Mouse (Mus musculus): ENCODE measurements at regions not wholly inside any gene's neighbourhood (a gene's known extent, or its start where the extent isn't known, plus 50 kb on each side); places are given as distances from the start of the nearest gene placed in this dataset.

DNA sequence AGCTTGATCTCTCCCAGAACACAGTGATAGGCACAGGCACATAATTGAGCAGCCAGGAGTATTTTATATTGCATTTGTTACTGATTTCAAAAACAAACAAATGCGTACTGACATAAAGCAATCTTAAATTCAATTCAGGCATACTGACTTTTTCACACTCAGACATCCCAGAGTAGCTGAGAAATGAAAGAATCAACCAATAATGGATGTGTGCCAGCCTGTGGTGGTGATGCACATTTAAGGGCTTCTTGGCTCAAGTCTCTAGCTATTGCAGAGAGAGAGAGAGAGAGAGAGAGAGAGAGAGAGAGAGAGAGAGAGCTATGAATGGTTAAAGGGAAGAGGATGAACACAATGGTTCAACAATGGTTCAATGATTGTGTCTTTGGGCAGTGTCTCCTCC is 426.1 kb upstream of the Nrp1 start:
- H3K9me3 ChIP-seq (replicated peaks) = no peaks in the 10 kb centered on the region
- no peaks in the 10 kb centered on the region for H3K27me3 ChIP-seq
- 94% methylated on average over 1 of the region's 1 CpGs for WGBS
- H3K4me3 ChIP-seq (replicated peaks) = no peak overlapping the region
- ATAC-seq (replicated peaks; ENCODE audit: low FRiP score) = no peak
- no peak overlapping the region for H3K27ac ChIP-seq
- no peaks in the 10 kb centered on the region for H3K36me3 ChIP-seq
- no peak overlapping the region for H3K4me2 ChIP-seq
- H3K9ac ChIP-seq = no peak overlapping the region
- no peaks in the 10 kb centered on the region for H3K4me1 ChIP-seq

DNA sequence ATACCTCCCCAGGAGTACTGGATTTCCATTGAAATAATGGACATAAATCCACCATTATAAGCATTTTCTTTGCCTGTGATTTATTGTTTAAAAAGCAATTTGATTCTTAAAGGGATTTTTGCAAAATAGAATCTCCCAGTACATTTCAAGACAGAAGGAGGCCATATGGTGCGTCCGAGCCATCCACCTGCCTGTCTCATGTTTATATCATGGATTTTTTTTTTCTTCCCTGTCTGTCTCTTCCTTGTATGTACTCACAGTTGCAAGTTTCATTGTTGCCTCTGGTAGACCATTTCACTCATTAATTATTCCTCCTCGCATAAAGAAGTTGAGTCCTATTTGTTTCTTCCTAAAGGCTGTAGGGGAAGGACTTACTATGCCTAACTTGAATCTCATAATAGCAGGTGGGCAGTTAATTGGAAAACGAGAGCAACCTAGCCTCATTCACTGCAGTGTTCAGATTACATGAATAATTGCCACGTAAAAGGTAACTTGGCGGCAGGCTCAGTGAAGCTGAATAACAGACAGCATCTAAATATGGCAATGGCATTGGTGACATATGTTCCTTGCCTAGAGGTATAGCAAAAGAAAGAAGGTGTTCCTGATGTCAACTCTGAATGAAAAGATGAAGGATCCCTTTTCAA is 421.5 kb upstream of the Nrp1 start:
- Histone ChIP-seq H3K9ac (no peak overlapping the region), H3K4me3 (replicated peaks) (no peak overlapping the region), H3K36me3 (no peaks in the 10 kb centered on the region), H3K4me1 (peaks cover 7% of the 10 kb centered on the region; the same call in 1 of the 2 replicates), H3K27me3 (no peaks in the 10 kb centered on the region), H3K27ac (no peak overlapping the region), H3K4me2 (no peak overlapping the region), H3K9me3 (replicated peaks) (no peaks in the 10 kb centered on the region)
- no peak for ATAC-seq (replicated peaks; ENCODE audit: low FRiP score)
- WGBS = 68% methylated on average over 6 of the region's 6 CpGs

DNA sequence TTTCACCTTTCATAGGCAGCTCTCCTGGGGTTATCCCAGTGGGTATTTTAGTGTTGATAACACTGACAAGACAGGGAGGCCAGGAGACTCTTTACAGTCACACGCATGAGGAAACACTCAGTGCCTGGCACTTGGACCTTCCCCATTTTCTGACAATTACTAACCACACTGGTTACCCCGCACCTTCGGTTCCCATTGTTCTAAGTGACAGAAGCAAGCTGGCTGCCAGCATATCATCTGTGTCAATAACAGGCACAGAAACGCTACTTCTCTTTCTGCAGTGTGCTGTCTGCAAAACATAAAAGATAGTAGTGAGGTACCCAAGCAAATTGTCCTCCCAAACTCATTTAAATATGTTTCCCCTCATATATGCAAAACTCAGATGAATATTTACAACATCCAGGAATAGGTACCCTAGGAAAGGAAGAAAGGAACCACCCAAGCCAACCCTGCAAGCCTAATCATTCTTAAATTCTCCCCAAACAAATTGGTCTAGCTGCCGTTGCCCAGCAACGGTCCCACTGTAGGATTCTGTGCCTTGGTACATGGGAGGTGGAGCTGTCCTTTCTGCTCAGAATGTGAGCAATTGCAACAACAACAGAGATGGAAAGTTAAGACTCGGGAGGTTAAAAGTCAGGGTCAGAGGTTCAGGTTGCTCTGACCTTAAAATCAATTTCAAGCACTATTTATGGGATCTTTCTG is 419.0 kb upstream of the Nrp1 start:
- Histone ChIP-seq H3K36me3 (no peaks in the 10 kb centered on the region), H3K9me3 (replicated peaks) (no peaks in the 10 kb centered on the region), H3K4me2 (no peak overlapping the region), H3K4me1 (peaks cover 7% of the 10 kb centered on the region; the same call in 1 of the 2 replicates), H3K27me3 (no peaks in the 10 kb centered on the region), H3K4me3 (replicated peaks) (no peak overlapping the region), H3K9ac (no peak overlapping the region), H3K27ac (no peak overlapping the region)
- WGBS = 32% methylated on average over 7 of the region's 7 CpGs
- ATAC-seq (replicated peaks; ENCODE audit: low FRiP score) = no peak

DNA sequence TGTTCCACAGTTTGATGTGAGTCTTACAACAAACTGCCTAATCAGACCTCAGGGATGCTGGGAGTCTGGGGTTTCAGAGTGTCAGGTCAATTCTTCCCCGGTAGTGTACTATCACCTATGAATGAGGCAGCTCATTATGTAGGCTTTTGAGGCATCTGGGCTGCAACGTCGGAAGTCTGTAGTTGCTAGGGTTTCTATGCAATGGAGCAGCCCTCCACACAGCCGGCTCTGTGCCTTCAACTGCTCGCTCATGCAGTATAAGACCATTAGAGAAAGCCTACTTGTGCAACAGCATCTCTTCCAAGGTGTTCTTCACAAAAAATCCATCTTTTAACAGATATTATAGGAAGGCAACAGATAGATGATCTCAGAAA is 418.4 kb upstream of the Nrp1 start:
- Histone ChIP-seq H3K9me3 (replicated peaks) (no peaks in the 10 kb centered on the region), H3K4me3 (replicated peaks) (no peak overlapping the region), H3K27me3 (no peaks in the 10 kb centered on the region), H3K4me2 (no peak overlapping the region), H3K36me3 (no peaks in the 10 kb centered on the region), H3K9ac (no peak overlapping the region), H3K4me1 (peaks cover 7% of the 10 kb centered on the region; the same call in 1 of the 2 replicates), H3K27ac (no peak overlapping the region)
- no peak for ATAC-seq (replicated peaks; ENCODE audit: low FRiP score)
- 28% methylated on average over 5 of the region's 5 CpGs for WGBS

DNA sequence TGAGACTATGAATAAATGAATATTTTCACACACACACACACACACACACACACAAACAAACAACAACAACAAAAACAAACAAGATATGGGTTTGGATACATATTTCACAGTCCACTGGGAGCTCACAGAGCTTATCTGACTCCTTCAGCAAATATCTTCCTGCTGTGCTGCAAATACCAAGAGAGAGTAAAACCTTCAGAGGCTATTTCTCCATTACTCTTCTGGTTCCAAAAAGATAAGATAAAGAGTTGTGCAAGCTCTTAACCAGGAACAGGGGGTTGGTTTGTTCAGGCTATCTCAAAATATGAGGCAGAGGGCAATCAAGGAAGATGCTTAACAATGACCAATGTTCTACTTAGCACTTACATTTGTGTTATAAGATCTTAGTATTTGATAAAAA is 416.1 kb upstream of the Nrp1 start:
- Histone ChIP-seq H3K4me2 (no peak overlapping the region), H3K36me3 (no peaks in the 10 kb centered on the region), H3K4me1 (peaks cover 7% of the 10 kb centered on the region; the same call in 1 of the 2 replicates), H3K4me3 (replicated peaks) (no peak overlapping the region), H3K27me3 (no peaks in the 10 kb centered on the region), H3K27ac (no peak overlapping the region), H3K9me3 (replicated peaks) (no peaks in the 10 kb centered on the region), H3K9ac (no peak overlapping the region)
- ATAC-seq (replicated peaks; ENCODE audit: low FRiP score) = no peak

DNA sequence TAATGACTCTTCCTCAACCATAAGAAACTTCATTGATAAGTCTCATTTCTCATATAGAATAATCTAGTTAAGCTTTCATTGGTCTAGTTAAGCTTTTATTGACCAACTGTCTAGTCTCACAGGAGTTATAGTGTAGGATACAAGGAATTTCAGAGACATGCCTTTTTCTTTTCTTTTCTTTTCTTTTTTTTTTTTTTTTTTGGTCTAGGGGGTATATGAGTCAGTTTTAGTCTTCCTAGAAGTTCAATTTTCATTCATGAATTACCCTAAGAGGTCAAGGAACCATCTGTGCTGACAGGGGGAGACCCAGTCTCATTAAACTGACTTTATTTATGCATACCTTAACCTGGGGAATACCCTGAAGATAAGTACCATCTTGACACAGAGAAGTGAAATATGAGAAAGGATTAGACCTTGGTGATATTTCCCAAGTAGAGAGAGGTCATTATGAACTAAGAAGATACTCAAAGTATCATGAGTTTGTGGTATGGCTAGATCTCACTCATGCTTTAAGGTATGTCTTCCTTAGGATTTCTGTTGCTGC is 413.4 kb upstream of the Nrp1 start:
- Histone ChIP-seq H3K4me1 (no peaks in the 10 kb centered on the region), H3K9me3 (replicated peaks) (no peaks in the 10 kb centered on the region), H3K4me2 (no peak overlapping the region), H3K36me3 (no peaks in the 10 kb centered on the region), H3K9ac (no peak overlapping the region), H3K27me3 (no peaks in the 10 kb centered on the region), H3K4me3 (replicated peaks) (no peak overlapping the region), H3K27ac (no peak overlapping the region)
- no peak for ATAC-seq (replicated peaks; ENCODE audit: low FRiP score)

DNA sequence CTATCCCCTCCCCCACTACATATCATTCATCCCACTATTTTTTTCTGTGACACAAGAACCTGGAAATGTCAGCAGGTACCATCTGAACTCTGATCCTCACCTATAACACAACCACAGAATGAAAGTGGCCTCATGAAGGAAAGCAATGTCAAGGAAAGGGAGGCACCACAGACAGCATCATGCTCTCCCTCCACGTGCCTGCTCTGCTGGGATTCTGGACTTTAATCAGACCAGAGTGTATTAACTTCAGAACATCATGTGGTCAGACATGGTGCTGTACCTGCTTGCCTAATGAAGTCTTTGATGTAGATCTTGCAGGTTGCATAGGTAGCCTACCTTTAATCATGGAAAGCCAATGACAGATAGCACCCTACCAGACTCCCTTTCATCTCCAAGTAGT is 400.8 kb upstream of the Nrp1 start:
- Histone ChIP-seq H3K36me3 (no peaks in the 10 kb centered on the region), H3K27ac (no peak overlapping the region), H3K9me3 (replicated peaks) (no peaks in the 10 kb centered on the region), H3K4me1 (no peaks in the 10 kb centered on the region), H3K4me3 (replicated peaks) (no peak overlapping the region), H3K4me2 (no peak overlapping the region), H3K27me3 (no peaks in the 10 kb centered on the region), H3K9ac (no peak overlapping the region)
- 61% methylated on average over 1 of the region's 1 CpGs for WGBS
- ATAC-seq (replicated peaks; ENCODE audit: low FRiP score) = no peak

DNA sequence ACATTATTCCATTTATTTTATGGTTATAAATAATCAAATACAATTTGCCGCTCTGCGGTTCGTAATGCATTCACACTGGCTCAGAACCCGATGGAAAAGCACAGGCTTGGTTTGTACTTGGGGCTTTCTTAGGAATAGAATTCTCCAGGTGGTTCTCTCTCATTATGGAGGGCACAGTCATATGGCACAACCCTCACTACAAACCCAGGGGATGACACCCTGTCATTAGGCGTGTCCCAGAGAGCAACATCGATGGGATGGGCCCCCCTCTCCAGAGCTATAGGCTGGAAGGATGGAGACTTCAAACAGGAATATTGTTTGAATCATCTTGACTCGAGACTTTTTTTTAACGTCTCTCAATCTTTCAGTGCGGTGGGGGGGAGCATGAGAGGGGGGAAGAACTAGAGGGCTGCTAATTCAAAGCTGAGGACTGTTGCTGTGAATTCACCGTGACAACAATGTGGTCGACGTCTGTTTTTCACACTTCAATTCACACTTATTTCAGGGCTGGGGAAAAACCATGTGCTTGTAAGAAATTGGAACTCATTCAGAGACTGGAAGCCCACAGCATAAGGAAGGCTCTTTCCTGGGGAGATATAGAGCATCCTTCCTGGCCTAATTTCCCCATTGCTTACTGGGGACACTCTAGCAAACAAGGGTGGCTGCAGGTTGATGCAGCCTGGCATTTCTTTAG is 399.9 kb upstream of the Nrp1 start:
- Histone ChIP-seq H3K9me3 (replicated peaks) (no peaks in the 10 kb centered on the region), H3K27me3 (no peaks in the 10 kb centered on the region)

DNA sequence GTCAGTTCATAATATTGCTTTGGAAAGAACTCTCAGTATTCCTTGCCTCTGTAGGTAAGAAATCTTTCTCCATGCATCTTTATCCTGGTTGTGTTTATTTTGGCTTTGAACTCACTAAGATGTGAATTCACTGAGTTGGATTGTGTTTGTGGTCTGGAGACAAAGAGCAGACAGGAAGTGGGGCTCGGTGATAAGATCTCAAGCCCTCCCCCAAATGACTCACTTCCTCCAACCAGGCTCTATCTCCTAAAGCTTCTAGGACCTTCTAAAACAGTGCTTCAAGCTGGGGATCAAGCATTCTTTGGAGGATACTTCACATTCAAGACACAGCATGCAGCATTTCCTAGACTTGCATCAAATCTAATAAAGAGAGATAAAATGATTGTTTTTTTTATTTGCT is 395.5 kb upstream of the Nrp1 start:
- Histone ChIP-seq H3K4me1 (0 out of 2 replicates have a peak, but pooled peaks cover 10% of the 10 kb centered on the region), H3K36me3 (no peaks in the 10 kb centered on the region), H3K27ac (no peak overlapping the region), H3K4me2 (no peak overlapping the region), H3K4me3 (replicated peaks) (no peak overlapping the region), H3K9me3 (replicated peaks) (no peaks in the 10 kb centered on the region), H3K9ac (no peak overlapping the region), H3K27me3 (no peaks in the 10 kb centered on the region)
- no peak for ATAC-seq (replicated peaks; ENCODE audit: low FRiP score)
- WGBS = 53% methylated on average over 1 of the region's 1 CpGs

More for the DNA sequence above, 399.9 kb upstream of the Nrp1 start:
- H3K36me3 ChIP-seq = no peaks in the 10 kb centered on the region
- H3K4me3 ChIP-seq (replicated peaks) = no peak overlapping the region
- 74% methylated on average over 12 of the region's 12 CpGs for WGBS
- ATAC-seq (replicated peaks; ENCODE audit: low FRiP score) = no peak
- H3K4me2 ChIP-seq = no peak overlapping the region
- 0 out of 2 replicates have a peak, but pooled peaks cover 3% of the 10 kb centered on the region for H3K4me1 ChIP-seq
- H3K9ac ChIP-seq = no peak overlapping the region
- no peak overlapping the region for H3K27ac ChIP-seq

DNA sequence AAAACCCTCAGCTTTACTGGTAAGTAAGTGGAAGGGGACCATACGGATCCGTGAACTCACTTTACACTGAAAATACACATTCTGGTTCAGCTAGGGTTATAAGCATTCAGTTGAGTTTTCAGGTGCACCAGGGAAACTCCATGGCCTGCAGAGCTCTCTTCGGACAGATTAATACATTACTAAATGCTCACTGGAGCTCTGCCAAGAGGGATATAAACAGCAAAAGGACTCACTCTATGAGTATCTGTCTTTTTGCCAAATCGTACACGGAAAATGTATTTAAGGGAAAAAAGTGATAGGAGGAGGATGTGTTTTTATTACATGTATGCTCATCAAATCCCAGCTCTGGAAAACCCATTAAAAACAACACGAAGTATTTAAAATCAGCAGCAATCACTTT is 394.8 kb upstream of the Nrp1 start:
- no peak for ATAC-seq (replicated peaks; ENCODE audit: low FRiP score)
- H3K4me1 ChIP-seq = 0 out of 2 replicates have a peak, but pooled peaks cover 10% of the 10 kb centered on the region
- no peak overlapping the region for H3K4me2 ChIP-seq
- H3K27me3 ChIP-seq = no peaks in the 10 kb centered on the region
- H3K9ac ChIP-seq = no peak overlapping the region
- H3K36me3 ChIP-seq = no peaks in the 10 kb centered on the region
- H3K9me3 ChIP-seq (replicated peaks) = no peaks in the 10 kb centered on the region
- H3K27ac ChIP-seq = no peak overlapping the region
- 52% methylated on average over 6 of the region's 6 CpGs for WGBS
- H3K4me3 ChIP-seq (replicated peaks) = no peak overlapping the region

DNA sequence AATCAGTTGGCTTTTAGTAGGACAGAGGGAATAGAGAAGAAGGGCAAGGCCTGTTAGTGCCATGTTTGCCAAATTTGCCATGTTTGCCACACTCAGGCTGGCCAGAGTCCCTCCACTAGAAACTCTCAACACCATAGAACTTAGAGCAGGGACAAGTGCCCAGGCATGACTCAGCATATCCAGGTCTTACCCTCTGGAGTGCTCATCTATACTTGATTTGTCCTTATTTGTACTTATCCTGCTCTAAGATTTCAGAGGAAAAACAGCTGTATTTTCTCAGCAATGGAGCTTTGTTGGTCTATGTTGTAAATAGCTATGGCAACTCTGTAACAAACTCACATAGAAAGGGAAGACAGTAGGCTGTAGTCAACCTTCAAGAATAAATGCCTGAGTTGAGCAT is 393.6 kb upstream of the Nrp1 start:
- no peak overlapping the region for H3K27ac ChIP-seq
- no peak overlapping the region for H3K4me3 ChIP-seq (replicated peaks)
- no peak overlapping the region for H3K4me2 ChIP-seq
- H3K9me3 ChIP-seq (replicated peaks) = no peaks in the 10 kb centered on the region
- no peaks in the 10 kb centered on the region for H3K36me3 ChIP-seq
- 0 out of 2 replicates have a peak, but pooled peaks cover 10% of the 10 kb centered on the region for H3K4me1 ChIP-seq
- H3K27me3 ChIP-seq = no peaks in the 10 kb centered on the region
- no peak for ATAC-seq (replicated peaks; ENCODE audit: low FRiP score)
- no peak overlapping the region for H3K9ac ChIP-seq

DNA sequence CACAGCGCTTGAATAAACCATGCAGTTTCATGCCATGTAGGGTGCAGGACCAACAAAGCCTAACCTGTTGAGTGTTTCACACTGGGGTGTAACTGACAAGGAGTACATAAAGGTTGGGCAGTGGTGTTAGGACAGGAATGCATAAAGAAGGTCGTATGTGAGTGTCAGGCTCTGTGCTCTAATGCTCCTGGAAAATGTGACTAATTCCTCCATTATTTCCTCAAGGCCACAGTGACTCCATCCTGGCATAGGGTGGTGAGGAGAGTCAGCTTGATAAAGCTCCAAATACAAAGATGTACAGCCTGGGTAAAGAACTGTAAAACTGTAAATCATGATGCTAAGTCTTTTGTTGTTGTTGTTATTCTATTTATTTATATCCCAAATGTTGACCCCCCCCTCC is 393.1 kb upstream of the Nrp1 start:
- WGBS = 71% methylated on average over 2 of the region's 2 CpGs
- Histone ChIP-seq H3K4me2 (no peak overlapping the region), H3K36me3 (no peaks in the 10 kb centered on the region), H3K4me3 (replicated peaks) (no peak overlapping the region), H3K27me3 (no peaks in the 10 kb centered on the region), H3K9me3 (replicated peaks) (no peaks in the 10 kb centered on the region), H3K4me1 (0 out of 2 replicates have a peak, but pooled peaks cover 10% of the 10 kb centered on the region), H3K9ac (no peak overlapping the region), H3K27ac (no peak overlapping the region)
- ATAC-seq (replicated peaks; ENCODE audit: low FRiP score) = no peak

Data from kidney, embryonic 15.5 days (tissue).